Mouse (Mus musculus) hindlimb bud, embryonic 11.5 days (tissue): ENCODE data around the gene Nup85.
A peak's percentile ranks its signal among the peaks of the same experiment; 100 is the strongest.

Source experiments
- DNase-seq: peaks from one replicate; pipeline ENCODE4 v3.0.0-alpha.2; 2012; ENCODE audit warnings: low read depth, low spot score; ENCODE audit errors: extremely low spot score

Gene Nup85

GRCm38 (mm10) chr11:115582913-115583606 lies 18.8 kb downstream of the Nup85 start:
- DNase-seq = no peak

- DNase-seq = no peak
Measured at GRCm38 (mm10) chr11:115584376-115585073, 20.3 kb downstream of the Nup85 start.

- no peak for DNase-seq
Measured at GRCm38 (mm10) chr11:115585573-115586100, 21.4 kb downstream of the Nup85 start.

- DNase-seq = no peak
Measured at GRCm38 (mm10) chr11:115586403-115586802, 22.2 kb downstream of the Nup85 start.

DNA sequence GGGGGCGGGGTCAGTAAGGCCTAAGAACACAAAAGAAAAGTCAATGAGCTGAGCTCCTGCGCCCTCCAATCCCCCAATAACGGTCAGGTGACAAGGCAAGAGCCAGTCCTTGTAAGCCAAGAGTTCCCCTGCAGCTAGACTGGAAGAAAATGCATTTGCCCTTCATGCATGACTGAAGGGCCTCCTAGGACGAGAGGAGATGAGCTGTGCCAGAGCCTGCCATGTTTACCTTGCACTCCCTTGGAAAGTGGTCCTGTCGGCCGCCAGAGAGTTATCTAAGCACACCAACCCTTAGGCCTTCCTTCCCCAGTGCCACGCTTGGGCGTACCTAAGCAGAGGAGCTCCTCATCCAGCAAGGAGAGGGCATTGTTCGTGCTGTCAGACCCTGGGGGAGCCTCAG lies 23.8 kb downstream of the Nup85 start:
- DNase-seq = no peak

GRCm38 (mm10) chr11:115590526-115591075 lies 26.4 kb downstream of the Nup85 start:
- no peak for DNase-seq

DNA sequence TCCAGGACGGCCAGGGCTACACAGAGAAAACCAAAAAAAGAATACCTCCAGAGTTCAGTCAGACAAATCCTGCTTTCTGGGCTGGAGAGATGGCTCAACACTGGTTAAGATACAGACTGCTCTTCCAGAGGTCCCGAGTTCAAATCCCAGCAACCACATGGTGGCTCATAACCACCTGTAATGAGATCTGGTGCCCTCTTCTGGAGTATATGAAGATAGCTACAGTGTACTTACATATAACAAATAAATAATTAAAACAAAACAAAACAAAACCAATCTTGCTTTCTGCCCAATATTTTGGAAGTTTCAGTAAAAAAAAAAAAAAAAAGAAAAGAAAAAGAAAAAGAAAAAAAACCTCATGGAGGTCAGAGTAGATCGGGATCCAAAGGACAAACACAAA lies 31.0 kb downstream of the Nup85 start:
- DNase-seq = no peak

GRCm38 (mm10) chr11:115598309-115598708 lies 34.1 kb downstream of the Nup85 start:
- DNase-seq = no peak

DNA sequence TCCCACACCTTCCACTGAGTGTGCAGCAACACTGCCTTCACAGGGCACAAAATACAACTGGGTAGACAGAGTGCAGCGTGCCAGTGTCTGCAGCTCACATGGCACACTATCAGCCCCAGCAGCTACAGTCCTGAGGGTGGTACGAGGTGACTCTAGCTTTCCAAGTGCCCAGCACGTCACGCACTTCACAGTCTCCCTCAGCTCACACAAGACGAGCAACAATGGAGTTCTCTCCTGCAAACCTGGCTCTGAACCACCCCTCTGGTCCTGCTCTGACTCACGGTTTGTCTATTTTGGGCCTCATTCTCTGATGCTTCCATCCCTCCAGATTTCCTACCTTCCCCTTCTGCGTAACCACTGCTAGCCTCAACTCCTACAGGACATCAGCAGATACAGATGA lies 35.5 kb downstream of the Nup85 start:
- DNase-seq = no peak

DNA sequence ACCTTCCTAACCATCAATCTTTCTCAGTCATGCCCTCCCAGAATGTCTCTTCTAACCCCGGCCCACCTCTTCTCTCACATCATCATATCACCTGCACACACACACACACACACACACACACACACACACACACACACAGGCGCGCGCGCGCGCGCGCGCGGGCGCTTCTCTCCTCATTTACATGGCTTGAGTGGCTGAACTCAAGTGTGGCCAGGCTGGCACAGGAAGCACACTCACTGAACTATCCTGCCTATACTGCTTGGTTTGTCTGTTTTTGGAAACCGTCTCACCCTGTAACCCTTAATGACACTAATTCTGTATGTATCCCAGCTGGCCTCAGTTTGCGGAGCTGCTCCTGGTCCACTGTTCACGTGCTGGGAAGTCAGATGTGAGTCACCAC lies 36.5 kb downstream of the Nup85 start:
- no peak for DNase-seq

GRCm38 (mm10) chr11:115601174-115601573 lies 36.9 kb downstream of the Nup85 start:
- no peak for DNase-seq

- DNase-seq = no peak
Measured at GRCm38 (mm10) chr11:115603128-115603475, 38.9 kb downstream of the Nup85 start.

DNA sequence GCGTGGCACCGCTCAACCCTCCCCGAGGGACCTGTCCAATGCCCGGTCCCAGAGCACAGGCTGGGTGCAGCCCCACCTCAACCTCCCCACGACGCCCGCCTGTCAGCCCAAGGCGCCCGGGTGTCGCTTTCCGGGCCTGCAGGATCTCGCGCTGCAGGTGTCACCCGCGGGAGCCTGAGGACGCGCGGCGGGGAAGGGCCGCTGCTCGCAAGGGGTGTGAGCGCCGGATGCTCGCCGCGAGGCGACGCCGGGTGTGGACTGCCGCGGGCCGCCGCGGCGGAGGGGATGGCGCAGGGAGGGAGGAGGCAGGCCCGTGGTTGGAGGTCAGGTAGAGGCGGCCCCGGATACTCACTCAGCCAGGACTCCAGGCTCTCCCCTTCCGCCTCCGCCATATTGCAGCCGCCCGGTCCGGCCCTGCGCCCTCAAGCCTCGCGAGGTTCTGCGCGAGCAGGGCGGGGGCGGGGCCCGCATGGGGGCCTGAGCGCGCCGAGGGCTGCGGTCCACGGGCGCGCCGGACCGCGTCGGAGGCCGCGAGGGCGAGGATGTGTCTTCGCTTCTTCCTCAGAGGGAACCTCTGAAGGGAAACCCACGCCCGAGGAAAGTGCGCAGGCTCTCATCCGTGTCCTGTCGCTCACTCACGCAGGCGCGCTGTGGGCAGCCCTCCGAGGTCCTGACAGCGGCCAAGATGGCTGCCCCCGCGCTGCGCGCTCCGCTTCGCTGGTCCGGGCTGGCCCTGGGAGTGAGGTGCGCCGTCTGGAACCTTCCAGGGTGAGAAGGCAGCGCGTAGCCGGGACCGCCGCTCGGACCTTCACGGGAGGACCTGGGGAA lies 39.5 kb downstream of the Nup85 start, which contains the start of the genes Mrps7 and Gga3:
Gene Mrps7 (plus strand): TSS at position 450 of the 828 bp plus-strand sequence.
Gene Gga3 (minus strand): TSS at position 576 of the 828 bp plus-strand sequence.
- DNase-seq = peak; percentile 62

DNA sequence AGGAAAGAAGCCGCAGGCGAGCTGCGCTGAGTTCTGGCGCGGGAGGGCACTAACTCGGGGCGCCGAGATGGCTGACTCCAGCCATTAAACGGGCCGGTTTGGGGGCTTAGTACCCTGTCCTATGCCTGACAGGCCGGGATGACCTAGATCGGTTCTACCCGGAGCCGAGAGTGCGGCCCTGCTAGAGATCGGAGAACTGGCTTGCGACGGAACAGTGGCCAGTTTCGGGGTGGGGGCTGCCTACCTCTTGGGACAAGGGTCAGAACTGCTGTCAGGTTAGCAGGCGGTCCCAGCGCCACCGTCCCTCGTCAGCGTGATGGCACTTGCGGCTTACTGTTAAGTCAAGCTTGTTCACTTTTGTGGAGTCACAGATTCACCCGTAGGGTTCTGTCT lies 40.1 kb downstream of the Nup85 start:
- no peak for DNase-seq

- DNase-seq = no peak
Measured at GRCm38 (mm10) chr11:115606733-115607132, 42.5 kb downstream of the Nup85 start.

DNA sequence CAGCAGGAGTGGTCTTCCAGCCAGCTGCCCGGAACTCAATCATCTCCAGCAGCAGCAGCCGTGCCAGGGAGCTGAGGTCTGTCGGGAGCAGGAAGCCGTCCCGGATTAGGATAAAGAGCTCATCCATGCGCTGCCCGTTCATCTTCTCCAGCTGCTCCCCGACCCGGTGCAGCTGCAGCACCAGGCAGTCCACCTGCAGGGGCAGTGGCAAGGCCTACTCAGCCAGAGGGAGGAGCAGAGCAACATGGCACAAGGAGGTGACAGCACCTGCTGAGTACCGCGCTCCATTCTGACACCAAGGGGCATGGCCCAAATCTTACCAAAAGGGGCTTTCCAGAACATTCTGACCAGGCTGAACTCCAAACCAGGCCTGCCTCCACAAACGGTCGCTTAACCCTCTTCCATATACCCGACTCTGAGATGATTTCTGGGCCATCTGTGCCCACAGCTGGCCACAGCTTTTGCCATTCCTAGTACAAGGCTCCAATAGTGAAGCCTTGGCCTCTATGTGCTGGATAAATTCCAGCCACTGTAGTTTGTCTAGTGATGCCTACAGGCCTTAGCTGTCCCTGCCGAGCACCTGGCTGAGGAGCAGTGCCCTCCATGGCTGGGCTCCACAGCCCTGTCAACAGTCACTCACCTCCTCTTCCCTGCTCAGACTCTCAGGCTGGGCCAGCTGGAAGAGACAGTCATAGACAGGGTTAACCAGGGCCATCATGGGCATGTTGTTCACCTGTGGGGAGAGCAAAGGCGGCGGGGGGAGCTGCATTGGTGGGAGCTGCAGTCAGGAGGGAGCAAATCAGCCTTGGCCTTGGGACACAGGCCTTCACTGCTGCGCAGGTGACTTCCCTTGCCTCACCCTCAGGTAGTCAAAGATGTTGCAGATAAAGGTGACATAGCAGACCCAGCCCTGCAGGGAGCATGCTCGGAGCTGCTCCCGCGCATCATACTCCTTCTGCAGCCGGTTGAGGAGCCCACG lies 44.5 kb downstream of the Nup85 start:
- DNase-seq = no peak

DNA sequence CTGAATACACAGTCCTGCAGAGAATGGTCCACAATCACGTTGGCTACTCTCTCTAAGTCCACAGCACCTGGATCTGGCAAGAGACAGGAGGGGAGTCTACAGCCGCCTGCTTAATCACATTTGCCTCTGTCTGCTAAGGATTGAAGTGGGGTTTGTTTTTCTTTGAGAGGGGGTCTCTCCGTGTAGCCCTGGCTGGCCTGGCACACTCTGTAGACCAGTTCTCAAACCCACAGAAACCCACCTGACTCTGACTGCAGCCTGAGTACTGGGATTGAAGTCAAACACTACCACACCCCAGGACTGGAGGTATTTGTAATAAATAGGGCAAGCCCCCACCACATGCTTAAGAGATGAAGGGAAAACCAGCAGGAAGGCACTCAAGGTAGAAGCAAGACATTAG lies 45.3 kb downstream of the Nup85 start:
- no peak for DNase-seq

GRCm38 (mm10) chr11:115611173-115611572 lies 46.9 kb downstream of the Nup85 start:
- no peak for DNase-seq

GRCm38 (mm10) chr11:115612059-115612409 lies 47.8 kb downstream of the Nup85 start:
- no peak for DNase-seq
